Mouse (Mus musculus) splenic B cell, adult 2 months (primary cell): ENCODE measurements at regions not wholly inside any gene's neighbourhood (a gene's known extent, or its start where the extent isn't known, plus 50 kb on each side); places are given as distances from the start of the nearest gene placed in this dataset.

Experiments
- DNase-seq: peaks from one replicate; pipeline ENCODE4 v3.0.0-alpha.2; 2011; ENCODE audit warnings: low read depth, low spot score
- H3K27me3 ChIP-seq: 2 replicates; pipeline ENCODE4 v1.6.1; 2012; ENCODE audit warnings: mild to moderate bottlenecking, low read length, moderate library complexity, mixed read lengths; ENCODE audit not compliant: control insufficient read depth, poor library complexity, insufficient read depth, severe bottlenecking
- H3K36me3 ChIP-seq: 2 replicates; pipeline ENCODE4 v1.6.1; 2012; ENCODE audit warnings: mild to moderate bottlenecking, low read length, moderate library complexity, mixed read lengths; ENCODE audit not compliant: control insufficient read depth, poor library complexity, insufficient read depth, severe bottlenecking

DNA sequence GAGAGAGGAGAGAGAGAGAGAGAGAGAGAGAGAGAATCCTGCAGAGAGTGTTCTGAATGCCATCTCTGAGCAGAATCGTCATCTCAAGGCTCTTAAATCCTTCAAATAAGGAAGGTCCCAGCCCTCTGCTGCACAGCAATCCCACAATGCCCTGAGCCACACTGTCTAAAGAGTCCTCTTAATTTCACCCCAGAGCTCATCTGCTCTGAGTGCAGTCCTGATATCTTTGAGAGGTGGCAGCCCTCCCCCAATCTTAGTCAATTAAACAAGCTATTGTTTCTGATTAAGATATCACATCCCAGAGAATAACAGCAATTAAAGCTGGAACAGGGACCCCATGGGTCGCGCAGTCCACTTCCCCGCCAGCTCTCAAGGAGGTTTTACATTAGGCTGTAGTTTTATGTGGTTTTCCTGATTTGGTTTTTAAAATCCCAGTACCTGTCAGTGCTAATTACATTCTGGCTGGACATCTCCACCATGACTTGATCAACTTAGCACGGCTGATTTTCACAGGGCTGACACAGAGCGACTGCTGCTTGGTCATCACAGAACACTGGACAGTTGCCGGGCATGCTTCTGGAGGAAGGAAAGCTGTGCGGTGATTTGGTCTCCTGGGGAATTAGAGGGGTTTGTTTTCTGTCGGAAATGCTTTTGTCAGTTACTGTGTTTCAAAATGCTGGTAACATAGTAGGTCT is 113.0 kb downstream of the Gm11011 start:
- Histone ChIP-seq H3K27me3 (no peaks in the 10 kb centered on the region), H3K36me3 (no peaks in the 10 kb centered on the region)
- DNase-seq, result no peak

DNA sequence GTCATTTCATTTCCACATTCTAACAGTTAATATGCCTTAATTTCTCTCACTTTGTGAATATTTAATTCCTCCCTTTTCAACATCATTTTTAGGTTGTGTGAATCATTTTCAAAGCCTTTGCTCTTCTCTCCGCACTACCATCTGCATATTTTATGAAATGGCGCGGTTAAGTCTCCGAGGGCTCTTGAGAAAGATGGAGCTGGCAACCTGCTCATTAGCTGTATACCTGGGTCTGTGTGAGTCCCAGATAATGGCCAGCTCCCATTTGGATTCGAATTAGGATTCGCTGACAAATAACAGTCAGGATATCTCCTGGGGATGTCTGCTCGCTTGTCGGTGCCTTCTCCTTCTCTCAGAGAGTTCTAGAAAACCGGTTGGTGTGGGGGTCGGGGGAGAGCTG is 118.0 kb downstream of the Gm11011 start:
- no peak for DNase-seq
- no peaks in the 10 kb centered on the region for H3K36me3 ChIP-seq

DNA sequence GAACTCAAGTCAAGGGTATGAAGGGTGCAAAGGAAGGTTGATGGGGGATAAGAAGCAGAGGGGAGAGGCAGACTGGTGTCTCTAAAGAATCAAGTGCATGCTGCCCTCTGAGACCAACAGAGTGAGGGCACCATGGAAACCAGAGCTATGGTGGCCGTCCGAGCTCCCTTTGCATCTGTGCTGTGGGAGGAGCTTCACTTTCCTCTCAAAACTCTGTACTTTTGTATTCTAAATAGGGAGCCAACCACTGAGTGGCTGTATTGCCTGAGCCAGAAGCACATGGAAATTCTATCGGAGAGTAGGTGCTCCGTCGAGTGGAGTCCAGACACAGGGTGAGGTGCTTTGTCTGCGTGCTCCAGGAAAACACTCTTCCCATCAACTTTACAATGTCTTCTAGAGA is 119.9 kb downstream of the Gm11011 start:
- H3K27me3 ChIP-seq, result no peaks in the 10 kb centered on the region
- H3K36me3 ChIP-seq, result no peaks in the 10 kb centered on the region
- no peak for DNase-seq

More for the DNA sequence above, 118.0 kb downstream of the Gm11011 start:
- H3K27me3 ChIP-seq, result no peaks in the 10 kb centered on the region

DNA sequence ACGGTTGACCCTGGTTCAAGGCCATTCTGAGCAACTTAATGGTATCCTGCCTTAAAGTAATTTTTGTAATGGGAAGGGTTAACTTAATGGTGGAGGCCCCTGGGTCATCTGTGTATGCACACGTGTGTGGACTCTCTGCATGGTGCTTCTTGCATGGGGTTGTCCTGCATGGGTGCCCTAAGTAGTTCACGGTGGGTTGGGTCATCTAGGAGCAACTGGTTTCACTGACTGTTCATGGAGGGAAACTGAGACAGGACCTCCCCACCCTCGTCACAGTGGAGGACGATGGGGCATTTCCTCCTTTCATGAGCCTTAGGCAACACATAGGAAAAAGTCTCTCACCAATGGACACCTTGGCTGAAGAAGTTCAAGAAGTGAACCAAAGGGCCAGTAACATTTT is 123.4 kb downstream of the Gm11011 start:
- Histone ChIP-seq H3K27me3 (no peaks in the 10 kb centered on the region), H3K36me3 (no peaks in the 10 kb centered on the region)
- DNase-seq, result no peak

DNA sequence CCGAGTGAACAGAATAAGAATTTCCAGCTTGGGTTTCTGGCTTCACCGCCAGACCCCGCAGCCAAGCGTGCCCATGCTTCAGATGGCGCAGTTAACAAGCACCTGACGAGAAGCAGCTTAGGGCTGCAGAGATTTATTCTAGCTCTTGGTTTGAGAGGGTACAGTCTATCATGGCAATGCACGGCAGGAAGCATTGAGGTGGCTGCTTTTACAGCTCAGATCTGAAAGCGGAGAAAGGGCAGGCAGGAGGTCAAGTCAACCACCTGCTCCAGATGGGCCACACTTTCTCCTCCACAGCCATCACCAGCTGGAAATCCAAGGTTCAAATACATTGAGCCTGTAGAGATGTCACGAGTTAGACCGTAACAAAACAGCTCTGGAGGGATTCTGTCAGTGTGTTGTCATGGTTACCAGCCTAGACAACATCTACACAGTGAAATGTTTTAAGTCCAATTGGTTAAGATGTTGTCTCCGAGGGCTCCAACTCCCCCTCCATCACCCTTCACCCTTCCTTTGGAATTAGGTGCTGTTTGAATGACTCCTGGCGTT is 126.0 kb downstream of the Gm11011 start:
- Histone ChIP-seq H3K36me3 (no peaks in the 10 kb centered on the region), H3K27me3 (no peaks in the 10 kb centered on the region)
- no peak for DNase-seq

DNA sequence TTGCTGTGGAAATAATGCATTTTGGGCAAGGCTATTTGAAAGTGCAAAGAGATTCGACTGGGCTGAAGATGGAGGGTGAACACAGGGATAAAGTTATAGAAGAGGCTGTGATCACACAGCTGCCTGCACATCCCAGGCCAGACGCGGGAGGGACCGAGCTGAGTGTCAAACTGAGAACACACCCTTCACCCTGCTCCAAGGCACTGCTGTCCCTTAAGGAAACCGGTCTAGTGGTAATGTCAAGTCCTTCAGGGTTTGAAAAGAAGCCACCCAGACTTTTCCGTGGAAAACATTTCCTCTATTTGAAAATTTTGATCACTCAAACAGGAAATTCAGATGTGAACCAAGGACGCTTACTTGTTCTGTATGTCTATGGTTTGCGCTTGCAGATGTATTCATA is 134.6 kb downstream of the Gm11011 start:
- H3K27me3 ChIP-seq, result no peaks in the 10 kb centered on the region
- DNase-seq, result no peak
- H3K36me3 ChIP-seq, result no peaks in the 10 kb centered on the region

DNA sequence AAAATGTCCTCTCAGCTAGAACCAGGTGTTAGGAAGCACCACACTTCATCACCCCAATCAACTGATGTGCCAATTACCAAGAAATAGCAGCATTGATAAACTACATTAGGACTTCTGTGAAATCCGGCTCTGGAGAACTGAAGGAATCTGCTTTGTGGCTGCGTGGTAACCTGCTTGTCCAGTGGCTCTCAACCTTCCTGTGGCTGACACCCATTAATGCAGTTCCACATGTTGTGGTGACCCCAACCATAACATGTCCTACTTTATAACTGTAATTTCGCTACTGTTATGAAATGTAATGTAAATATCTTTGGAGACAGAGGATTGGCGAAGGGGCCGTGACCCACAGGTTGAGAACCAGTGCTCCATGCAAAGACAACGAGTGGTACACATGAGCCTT is 136.7 kb downstream of the Gm11011 start:
- Histone ChIP-seq H3K36me3 (no peaks in the 10 kb centered on the region), H3K27me3 (no peaks in the 10 kb centered on the region)
- no peak for DNase-seq

DNA sequence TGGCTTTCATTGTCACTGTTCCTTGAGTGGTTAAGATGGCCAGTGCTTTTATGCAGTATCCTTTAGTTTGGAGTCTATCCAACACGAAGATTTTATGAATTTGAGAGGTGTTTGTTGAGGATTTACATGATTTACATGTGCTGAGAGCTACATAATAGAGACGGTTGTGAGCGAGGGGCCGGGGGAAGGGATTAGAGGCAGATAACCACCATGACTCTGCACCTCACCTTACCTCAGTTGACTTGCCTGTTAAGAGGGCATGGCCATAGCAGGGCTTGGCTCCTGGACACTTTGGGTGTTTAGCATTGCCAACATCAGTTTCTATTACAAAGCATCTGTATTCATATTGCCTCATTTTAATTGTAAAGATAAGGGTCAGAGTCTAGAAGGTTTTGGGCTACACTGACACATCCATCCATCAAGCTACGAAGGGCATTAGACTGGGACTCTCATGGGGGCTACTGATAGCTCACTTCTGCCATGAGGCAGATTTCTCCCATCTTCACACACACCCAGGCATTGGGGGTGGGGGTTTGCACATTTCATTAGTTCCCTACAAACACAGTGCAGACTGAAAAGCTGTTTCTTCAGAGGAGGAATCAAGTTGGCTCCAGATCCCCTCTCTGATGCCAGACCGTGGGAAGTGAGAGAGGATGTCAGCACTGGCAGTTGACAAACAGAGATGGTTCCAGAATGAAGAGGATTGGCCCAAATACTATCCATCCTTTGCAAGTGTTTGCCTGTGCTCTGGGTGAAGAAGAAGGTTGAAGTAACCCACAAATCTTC is 139.9 kb downstream of the Gm11011 start:
- Histone ChIP-seq H3K27me3 (no peaks in the 10 kb centered on the region), H3K36me3 (no peaks in the 10 kb centered on the region)
- no peak for DNase-seq

DNA sequence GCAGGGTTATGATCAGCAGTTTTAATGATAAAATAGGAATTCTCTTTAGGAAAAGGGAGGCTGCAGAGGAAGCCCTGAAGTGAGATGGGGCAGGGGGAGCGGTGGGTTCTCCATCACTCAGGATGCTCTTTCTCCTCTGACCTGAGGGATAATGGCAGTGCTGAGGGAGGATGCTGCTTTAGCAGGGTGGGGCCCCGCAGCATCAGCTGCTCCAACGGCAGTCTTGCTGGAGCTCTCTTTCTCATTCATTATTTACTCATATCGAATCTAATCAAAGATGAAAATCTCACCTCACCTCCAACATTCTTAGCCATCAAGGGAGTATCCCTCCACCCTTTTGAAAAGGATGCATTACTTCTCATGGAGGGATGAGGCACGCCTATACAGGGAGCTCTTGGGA is 141.7 kb downstream of the Gm11011 start:
- H3K27me3 ChIP-seq, result no peaks in the 10 kb centered on the region
- H3K36me3 ChIP-seq, result no peaks in the 10 kb centered on the region
- no peak for DNase-seq

DNA sequence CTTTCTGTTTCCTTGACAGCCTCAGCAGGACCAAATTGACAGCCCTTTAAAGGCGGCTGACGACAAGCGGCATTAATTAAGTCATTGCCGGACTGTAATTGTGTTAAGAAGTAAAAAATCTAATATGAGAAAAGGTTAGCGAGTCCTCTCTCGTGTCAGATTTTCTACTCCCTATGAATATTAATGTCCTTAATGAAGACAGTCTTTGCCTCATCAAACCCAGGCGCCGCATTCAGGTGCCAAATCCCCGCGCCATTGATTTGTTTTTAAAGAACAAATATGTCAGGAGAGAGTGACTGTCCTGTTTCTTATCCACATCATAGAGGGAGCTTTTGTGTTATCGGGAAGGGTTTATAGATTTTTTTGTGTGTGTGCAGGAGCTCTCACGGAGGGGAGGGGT is 142.2 kb downstream of the Gm11011 start:
- no peaks in the 10 kb centered on the region for H3K36me3 ChIP-seq
- DNase-seq, result no peak
- H3K27me3 ChIP-seq, result no peaks in the 10 kb centered on the region

DNA sequence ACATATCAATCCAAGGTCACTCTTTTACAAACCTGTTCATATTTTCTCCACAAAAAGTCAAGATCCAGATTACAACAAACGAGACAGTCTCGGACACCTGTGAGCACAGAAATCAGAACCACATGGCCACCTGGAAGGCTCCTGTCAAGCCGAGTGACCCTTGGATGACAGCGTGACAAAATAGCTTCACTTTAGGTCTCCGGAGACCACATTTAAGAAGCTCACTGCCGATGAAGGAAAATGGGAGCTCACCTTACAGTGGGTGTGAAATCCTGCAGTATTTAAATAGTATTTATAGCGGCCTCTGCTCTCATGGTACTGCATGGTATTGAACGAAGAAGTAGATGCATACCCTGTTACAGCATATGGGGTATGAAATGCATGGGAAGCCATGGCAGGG is 144.3 kb downstream of the Gm11011 start:
- no peaks in the 10 kb centered on the region for H3K27me3 ChIP-seq
- H3K36me3 ChIP-seq, result no peaks in the 10 kb centered on the region
- DNase-seq, result no peak

DNA sequence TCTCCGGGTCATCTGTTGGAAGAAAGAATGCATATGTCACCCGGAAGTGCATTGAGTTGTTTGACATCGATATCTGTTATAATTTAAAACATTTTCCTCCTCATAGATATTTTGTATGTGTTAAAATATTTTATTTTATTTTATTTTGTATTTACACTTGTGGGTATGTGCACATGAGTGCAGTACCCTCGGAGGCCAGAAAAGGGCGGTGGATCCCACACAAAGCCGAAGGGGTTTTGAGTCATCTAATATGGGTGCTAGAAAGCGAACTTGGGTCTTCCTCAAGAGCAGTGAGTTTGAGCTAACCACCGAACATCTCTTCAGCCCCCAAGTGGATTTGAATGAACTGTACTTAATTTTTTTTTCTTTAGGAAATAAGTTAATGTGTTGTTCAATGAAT is 156.0 kb downstream of the Gm11011 start:
- DNase-seq, result no peak
- no peaks in the 10 kb centered on the region for H3K27me3 ChIP-seq
- no peaks in the 10 kb centered on the region for H3K36me3 ChIP-seq

DNA sequence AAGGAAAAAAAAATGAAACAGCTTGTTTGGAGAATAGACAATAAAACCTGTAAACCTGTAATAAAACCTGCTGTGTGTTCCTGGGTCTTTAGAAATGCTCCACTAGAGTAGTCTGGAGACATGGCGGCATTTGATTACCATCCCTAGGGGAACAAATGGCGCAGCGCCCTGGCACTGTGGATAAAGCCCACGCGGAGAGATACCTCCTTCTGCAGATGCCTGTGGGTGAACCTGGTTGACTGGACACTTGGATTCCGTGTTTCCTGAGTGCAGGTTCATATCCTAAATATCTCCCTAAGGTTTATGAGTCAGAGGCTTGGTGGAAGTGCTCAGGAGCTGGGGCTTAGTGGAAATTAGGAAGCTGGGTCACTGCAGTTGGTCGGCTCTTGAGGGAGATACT is 158.1 kb downstream of the Gm11011 start:
- Histone ChIP-seq H3K36me3 (no peaks in the 10 kb centered on the region), H3K27me3 (no peaks in the 10 kb centered on the region)
- DNase-seq, result no peak

DNA sequence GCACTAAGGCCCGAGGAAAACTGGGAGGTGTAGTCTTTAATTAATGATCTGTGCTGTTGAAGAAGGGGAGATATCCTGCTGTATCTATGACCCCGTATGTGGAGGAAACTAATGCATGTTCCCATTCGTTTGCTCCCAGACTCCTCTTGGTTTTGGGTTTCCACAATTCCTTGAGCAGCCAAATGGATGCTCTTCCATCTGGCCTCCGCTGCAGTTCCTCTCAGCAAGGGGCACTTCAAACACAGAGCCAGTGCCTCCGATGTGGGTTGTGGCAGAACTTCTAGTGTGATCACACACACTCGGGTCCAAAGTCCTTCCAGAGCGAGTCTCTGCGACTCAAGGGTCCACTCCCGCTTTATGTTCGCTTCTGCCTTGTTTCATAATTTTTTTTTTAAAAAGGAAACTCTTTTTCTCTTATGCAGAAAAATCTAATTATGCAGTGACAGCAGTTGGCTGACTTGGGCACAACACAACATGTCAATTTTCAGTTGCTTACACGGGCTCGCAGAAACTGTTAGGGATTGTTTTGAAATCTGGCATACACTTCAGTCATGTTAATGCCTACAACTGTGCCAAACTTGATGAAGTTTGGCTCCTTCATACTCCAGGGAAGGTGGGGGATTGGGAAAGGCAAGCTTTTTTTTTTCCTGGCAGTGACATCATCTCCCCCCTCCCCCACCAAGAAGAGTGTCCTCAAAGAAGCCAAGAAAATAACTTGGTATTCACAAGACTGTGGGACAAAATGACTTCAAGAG is 163.2 kb downstream of the Gm11011 start:
- Histone ChIP-seq H3K36me3 (no peaks in the 10 kb centered on the region), H3K27me3 (no peaks in the 10 kb centered on the region)
- DNase-seq, result no peak

DNA sequence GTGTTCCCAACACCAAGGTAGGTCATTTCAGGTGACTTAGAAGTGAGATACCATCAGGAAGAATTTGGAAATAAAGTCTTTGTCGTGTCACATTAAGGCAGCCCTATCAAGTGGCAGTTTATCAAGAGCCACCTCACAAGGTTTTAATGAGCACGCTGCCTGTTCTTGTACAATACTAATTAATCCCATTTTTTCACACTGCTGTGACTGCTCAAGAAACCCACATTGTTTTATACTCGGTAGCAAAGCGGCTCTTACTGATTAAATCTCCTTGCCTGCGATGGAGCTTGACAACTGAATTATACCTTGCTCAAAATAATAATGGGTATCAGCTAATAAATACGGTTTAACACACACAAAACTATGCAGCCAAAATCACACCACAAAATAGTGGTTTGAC is 175.2 kb downstream of the Gm11011 start:
- Histone ChIP-seq H3K27me3 (no peaks in the 10 kb centered on the region; the same call in 1 of the 2 replicates), H3K36me3 (no peaks in the 10 kb centered on the region)
- no peak for DNase-seq
